Mouse (Mus musculus) thymus, adult 2 months (tissue): Measurements from ENCODE around the gene Acss1.

ENCODE experiments used
- CTCF ChIP-seq: fragments of 200-500 bp; IDR thresholded peaks from 2 replicates; pipeline ENCODE4 v1.5.1; 2012; ENCODE audit warnings: mild to moderate bottlenecking, control low read depth, low read length, moderate library complexity, borderline replicate concordance; ENCODE audit not compliant: control insufficient read depth, poor library complexity, insufficient read depth; ENCODE audit errors: extremely low read depth
- POLR2A ChIP-seq: fragments of 200-500 bp; IDR thresholded peaks from 2 replicates; pipeline ENCODE4 v1.6.1; 2012; ENCODE audit warnings: mild to moderate bottlenecking, low read length, control low read depth, moderate library complexity; ENCODE audit not compliant: control insufficient read depth, poor library complexity, insufficient read depth; ENCODE audit errors: extremely low read depth

GRCm38 (mm10) chr2:150663255-150663654, 5.0 kb downstream of the Acss1 start:
- TF ChIP-seq POLR2A (no peak), CTCF (no peak)
